Comparison of ENCODE assay signal across 21 mouse cellular contexts in genomic region chr9:109114871-109115270, GRCm38 (mm10). TPM values are rescaled to one million over a fixed set of nuclear protein-coding genes. Genes with fewer than 3 reads are reported as not detected.
"Had no signal": no experiment of that assay in that cellular context is flagged by ENCODE, and none has a peak within 500 bp of the region (broad histone marks: within the 10 kb centered on the region; RNA-seq: fewer than 3 reads in every experiment).

No protein-coding gene starts in this region.

- H3K9ac ChIP-seq: liver, embryonic 14.5 days; lung, embryonic 14.5 days; midbrain, embryonic 12.5 days; neural tube, embryonic 13.5 days; stomach, embryonic 15.5 days had no signal

- ATAC-seq: midbrain, embryonic 16.5 days had no signal

- H3K27ac ChIP-seq: layer of hippocampus, adult 2 months; liver, embryonic 14.5 days; midbrain, embryonic 12.5 days; neural tube, embryonic 13.5 days; stomach, embryonic 15.5 days had no signal

- H3K9me3 ChIP-seq: midbrain, embryonic 12.5 days; neural tube, embryonic 13.5 days; stomach, embryonic 15.5 days had no signal

- H3K4me1 ChIP-seq: midbrain, embryonic 12.5 days; neural tube, embryonic 13.5 days; stomach, embryonic 15.5 days had no signal

- DNase-seq: kidney, adult 18-20 months; kidney, postnatal 36 days; left cerebral cortex, postnatal 4 days; lung, embryonic 14.5 days; lung, postnatal 10 days; lung, postnatal 4 days; right cerebral cortex, postnatal 14 days had no signal

- H3K4me2 ChIP-seq: lung, embryonic 14.5 days; midbrain, embryonic 12.5 days; neural tube, embryonic 13.5 days; stomach, embryonic 15.5 days had no signal

- H3K27me3 ChIP-seq: midbrain, embryonic 12.5 days; neural tube, embryonic 13.5 days; stomach, embryonic 15.5 days had no signal

- H3K4me3 ChIP-seq: layer of hippocampus, adult 2 months; midbrain, embryonic 12.5 days; neural tube, embryonic 13.5 days; stomach, embryonic 15.5 days had no signal

RNA-seq across cellular contexts. Expression of gene Fbxw21, which starts 47.0 kb away (rescaled TPM):
- total RNA-seq: layer of hippocampus, adult 2 months; layer of hippocampus, postnatal 14 days; left cerebral cortex, adult 18-20 months; left cerebral cortex, postnatal 10 days; left cerebral cortex, postnatal 4 days; megakaryocyte, adult 5-6 weeks had no signal
- polyA plus RNA-seq: kidney, embryonic 16.5 days; limb, embryonic 14.5 days; liver, embryonic 14.5 days; lung, embryonic 14.5 days; midbrain, embryonic 12.5 days; midbrain, embryonic 16.5 days; neural tube, embryonic 13.5 days; spleen, adult 2 months; stomach, embryonic 15.5 days; thymus, postnatal 0 days had no signal
